ENCODE assay signal across 13 mouse cellular contexts in the genomic region with DNA sequence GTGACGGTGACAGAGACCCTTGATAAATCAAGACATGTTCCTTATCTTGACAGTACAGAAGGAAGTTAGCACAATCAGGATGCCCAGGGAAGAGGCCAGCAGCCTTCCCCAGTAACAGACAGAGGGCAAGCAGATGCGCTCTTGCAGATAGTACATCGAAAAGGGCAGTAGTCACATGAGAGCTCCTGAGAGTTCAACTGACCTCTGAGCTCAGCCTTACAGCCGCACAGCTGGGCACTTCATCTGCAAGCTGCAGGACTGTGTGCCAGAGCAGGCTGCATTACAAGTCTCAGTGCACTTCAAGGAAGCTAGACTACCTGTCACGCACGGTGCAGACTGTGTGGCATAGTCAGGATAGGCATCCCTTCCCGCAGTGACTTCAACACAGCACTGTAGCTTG.
DNase-seq lines count a peak whose midpoint lies in the region; ATAC-seq lines count a peak whose summit lies in the region.
"Had no signal": no experiment of that assay in that cellular context is flagged by ENCODE, and none has a peak within 500 bp of the region (broad histone marks: within the 10 kb centered on the region; RNA-seq: fewer than 3 reads in every experiment).

No protein-coding gene starts in this region.

- H3K4me2 ChIP-seq in midbrain, embryonic 13.5 days (replicated peaks), result no peak overlapping the region
- no peak overlapping the region for H3K4me2 ChIP-seq in midbrain, embryonic 14.5 days (ENCODE audit: low read length)
- H3K4me2 ChIP-seq in kidney, embryonic 16.5 days (replicated peaks; ENCODE audit: low read depth, low read length), result no peak overlapping the region
- H3K4me2 ChIP-seq: hindbrain, embryonic 14.5 days had no signal

- H3K4me3 ChIP-seq in midbrain, embryonic 13.5 days (replicated peaks), result no peak overlapping the region
- no peak overlapping the region for H3K4me3 ChIP-seq in midbrain, embryonic 14.5 days (replicated peaks; ENCODE audit: low read depth, low read length)
- no peak overlapping the region for H3K4me3 ChIP-seq in kidney, embryonic 16.5 days (ENCODE audit: low read length)
- peak overlapping the region; percentile 81 for H3K4me3 ChIP-seq in megakaryocyte, embryonic 14.5 days (replicated peaks)
- H3K4me3 ChIP-seq: myocyte had no signal

- no peak overlapping the region for H3K9ac ChIP-seq in midbrain, embryonic 13.5 days (replicated peaks)
- no peak overlapping the region for H3K9ac ChIP-seq in midbrain, embryonic 14.5 days (replicated peaks; ENCODE audit: low read length)
- no peak overlapping the region for H3K9ac ChIP-seq in kidney, embryonic 16.5 days (replicated peaks; ENCODE audit: low read length)
- H3K9ac ChIP-seq: hindbrain, embryonic 14.5 days had no signal

- H3K27ac ChIP-seq in midbrain, embryonic 13.5 days, result no peak overlapping the region
- H3K27ac ChIP-seq in midbrain, embryonic 14.5 days (replicated peaks; ENCODE audit: low read depth, low read length), result no peak overlapping the region
- no peak overlapping the region for H3K27ac ChIP-seq in kidney, embryonic 16.5 days (ENCODE audit: low read length)
- H3K27ac ChIP-seq: hindbrain, embryonic 14.5 days had no signal

- no peaks in the 10 kb centered on the region for H3K4me1 ChIP-seq in midbrain, embryonic 13.5 days (replicated peaks)
- H3K4me1 ChIP-seq in midbrain, embryonic 14.5 days (ENCODE audit: control insufficient read depth, insufficient read depth, low read length), result no peaks in the 10 kb centered on the region
- H3K4me1 ChIP-seq in kidney, embryonic 16.5 days (ENCODE audit: insufficient read depth, low read length), result no peaks in the 10 kb centered on the region
- H3K4me1 ChIP-seq in megakaryocyte, embryonic 14.5 days, result peaks cover 26% of the 10 kb centered on the region

- H3K27me3 ChIP-seq in midbrain, embryonic 13.5 days, result no peaks in the 10 kb centered on the region
- H3K27me3 ChIP-seq in midbrain, embryonic 14.5 days (ENCODE audit: control insufficient read depth, insufficient read depth, low read length), result no peaks in the 10 kb centered on the region
- H3K27me3 ChIP-seq in kidney, embryonic 16.5 days (ENCODE audit: insufficient read depth, low read length), result no peaks in the 10 kb centered on the region
- no peaks in the 10 kb centered on the region for H3K27me3 ChIP-seq in megakaryocyte, embryonic 14.5 days (replicated peaks)

- H3K36me3 ChIP-seq in midbrain, embryonic 13.5 days, result no peaks in the 10 kb centered on the region
- H3K36me3 ChIP-seq in midbrain, embryonic 14.5 days (ENCODE audit: control insufficient read depth, insufficient read depth, low read length), result no peaks in the 10 kb centered on the region
- H3K36me3 ChIP-seq in kidney, embryonic 16.5 days (ENCODE audit: insufficient read depth, low read length), result no peaks in the 10 kb centered on the region
- peaks cover 7% of the 10 kb centered on the region for H3K36me3 ChIP-seq in megakaryocyte, embryonic 14.5 days (replicated peaks; ENCODE audit: low read length)

- peaks cover 3% of the 10 kb centered on the region; the same call in 1 of the 2 replicates for H3K9me3 ChIP-seq in midbrain, embryonic 13.5 days
- no peaks in the 10 kb centered on the region for H3K9me3 ChIP-seq in midbrain, embryonic 14.5 days (ENCODE audit: control insufficient read depth, low read length)
- H3K9me3 ChIP-seq in kidney, embryonic 16.5 days (ENCODE audit: low read length), result no peaks in the 10 kb centered on the region
- peaks cover 4% of the 10 kb centered on the region for H3K9me3 ChIP-seq in megakaryocyte, embryonic 14.5 days

- DNase-seq in midbrain, embryonic 14.5 days, result no peak
- DNase-seq in c-Kit-positive CD71-positive TER-119-negative erythroid progenitor cells, embryonic 14.5 days (ENCODE audit: low read depth), result peak; percentile 68
- DNase-seq in adrenal gland, adult (ENCODE audit: inconsistent age in 2 of 2, low spot score in 1 of 2), result no peak
- no peak for DNase-seq in urinary bladder, postnatal 14 days (ENCODE audit: low spot score)
- no peak for DNase-seq in left cerebral cortex, adult 8-10 months (ENCODE audit: low spot score in 2 of 2)
- DNase-seq: cerebellum, postnatal 14 days; left cerebral cortex, postnatal 4 days had no signal

- WGBS in midbrain, embryonic 13.5 days, result 66% methylated on average over 7 of the region's 7 CpGs
- 67% methylated on average over 7 of the region's 7 CpGs for WGBS in midbrain, embryonic 14.5 days
- 61% methylated on average over 7 of the region's 7 CpGs for WGBS in kidney, embryonic 16.5 days

- ATAC-seq in midbrain, embryonic 13.5 days, result 0 out of 2 replicates have a peak, but pooled peaks have one; percentile 34
- ATAC-seq in midbrain, embryonic 14.5 days (ENCODE audit: low FRiP score, low TSS enrichment), result no peak
- ATAC-seq in kidney, embryonic 16.5 days (ENCODE audit: low FRiP score, low TSS enrichment), result peak; percentile 23; the same call in 1 of the 2 replicates
- ATAC-seq: lung, postnatal 0 days had no signal
